Mouse (Mus musculus): ENCODE results near the gene Scg3. TPM values are rescaled to one million over a fixed set of nuclear protein-coding genes. Genes with fewer than 3 reads are reported as not detected.

Gene Scg3
- 117 and 119 TPM in 2 replicates for polyA plus RNA-seq (2015; fragmentation: Nextera tagmentation; extraction: Ambion mirVana)

GRCm38 (mm10) chr9:75683426-75684191 is at the start of gene Scg3:
TSS of gene Scg3 (minus strand) at chr9:75684056.

GRCm38 (mm10) chr9:75625556-75626307 is 58.1 kb downstream of the Scg3 start, which contains the start of gene Lysmd2:
TSS of gene Lysmd2 (plus strand) at chr9:75625741.

GRCm38 (mm10) chr9:75610571-75611493 is 73.0 kb downstream of the Scg3 start, which contains the start of gene Tmod2:
TSS of gene Tmod2 (minus strand) at chr9:75611325.

Other genes starting within 250 kb of the Scg3 start
- gene Leo1, start 242.5 kb downstream of the Scg3 start, polyA plus RNA-seq (2015; fragmentation: Nextera tagmentation; extraction: Ambion mirVana), result 36.0 and 36.6 TPM in 2 replicates
- gene Tmod3, start 124.4 kb downstream of the Scg3 start, polyA plus RNA-seq (2015; fragmentation: Nextera tagmentation; extraction: Ambion mirVana), result 62.6 and 67.5 TPM in 2 replicates
- gene Tmod2, start 72.7 kb downstream of the Scg3 start, polyA plus RNA-seq (2015; fragmentation: Nextera tagmentation; extraction: Ambion mirVana), result 379 and 393 TPM in 2 replicates
- gene Lysmd2, start 58.3 kb downstream of the Scg3 start, polyA plus RNA-seq (2015; fragmentation: Nextera tagmentation; extraction: Ambion mirVana), result 51.2 and 55.9 TPM in 2 replicates
- 1.5 and 1.6 TPM in 2 replicates for gene Bmp5, start 91.3 kb upstream of the Scg3 start, polyA plus RNA-seq (2015; fragmentation: Nextera tagmentation; extraction: Ambion mirVana)